ENCODE assay signal across 18 mouse cellular contexts in the genomic region with DNA sequence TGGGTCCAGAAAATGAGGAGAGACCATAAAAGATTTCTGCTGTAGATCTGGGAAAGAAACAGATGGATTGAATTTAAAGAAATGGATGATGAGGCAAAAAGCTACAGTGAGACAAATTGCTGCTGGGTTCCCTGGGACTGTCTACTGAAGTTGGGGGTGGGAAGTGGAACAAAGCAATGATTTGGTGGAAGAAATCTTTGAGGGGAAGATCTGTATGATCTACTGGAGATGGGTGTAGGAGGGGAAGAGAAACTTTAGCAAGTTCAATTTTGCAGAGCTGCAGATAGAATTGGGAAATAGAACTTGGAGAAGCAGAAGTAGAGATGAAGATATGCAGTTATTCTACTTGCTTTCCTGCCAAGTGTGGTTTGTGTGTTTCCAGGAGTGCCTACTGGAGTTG.
DNase-seq lines count a peak whose midpoint lies in the region; TF ChIP-seq lines count a peak whose summit lies in the region.
"Had no signal": no experiment of that assay in that cellular context is flagged by ENCODE, and none has a peak within 500 bp of the region (broad histone marks: within the 10 kb centered on the region; RNA-seq: fewer than 3 reads in every experiment).

No protein-coding gene starts in this region.

- H3K4me3 ChIP-seq in layer of hippocampus, adult 2 months = no peak overlapping the region
- H3K4me3 ChIP-seq: embryonic facial prominence, embryonic 10.5 days; embryonic facial prominence, embryonic 12.5 days; forebrain, embryonic 13.5 days; forebrain, embryonic 15.5 days had no signal

- H3K27ac ChIP-seq in layer of hippocampus, adult 2 months = no peak overlapping the region
- H3K27ac ChIP-seq: embryonic facial prominence, embryonic 10.5 days; embryonic facial prominence, embryonic 12.5 days; forebrain, embryonic 13.5 days; forebrain, embryonic 15.5 days had no signal

- TF ChIP-seq CTCF in layer of hippocampus, adult 2 months (conservative IDR thresholded peaks at IDR 0.05) = no peak

- DNase-seq in frontal cortex, adult 2 months (ENCODE audit: extremely low spot score in 1 of 2, low spot score in 1 of 2) = peak; percentile 4 to 46
- DNase-seq in frontal cortex, postnatal 25 days (ENCODE audit: low spot score in 2 of 2) = no peak
- DNase-seq in right cerebral cortex, adult 18-20 months = peak; percentile 11
- no peak for DNase-seq in right cerebral cortex, postnatal 10 days (ENCODE audit: low spot score in 2 of 2)
- DNase-seq in telencephalon, adult 2 months (ENCODE audit: low read depth, low spot score) = peak; percentile 35
- no peak for DNase-seq in layer of hippocampus, adult 2 months (ENCODE audit: low spot score in 2 of 2)
- DNase-seq: adrenal gland, adult 2 months; adrenal gland, postnatal 10 days; adrenal gland, postnatal 25 days; cerebellum, adult 11-12 months; cerebellum, adult 2 months; cerebellum, adult 9-10 months; cerebellum, postnatal 10 days; cerebellum, postnatal 25 days had no signal

Comparison
In these comparisons a context has a peak if more than half of its experiments do, and no peak if none do; other contexts are left out.
1. DNase-seq: peak in frontal cortex, adult 2 months (2 of 2), right cerebral cortex, adult 18-20 months (single experiment) and telencephalon, adult 2 months (single experiment); none in frontal cortex, postnatal 25 days (0 of 2), right cerebral cortex, postnatal 10 days (0 of 2) and layer of hippocampus, adult 2 months (0 of 2).